Mouse (Mus musculus) heart, postnatal 36 days (tissue): Measurements from ENCODE around the gene Olfr1158. TPM values are rescaled to one million over a fixed set of nuclear protein-coding genes. Genes with fewer than 3 reads are reported as not detected.
"Not testable (repeated sequence)": the region's sequence is repeated elsewhere in the genome, so short reads cannot be mapped to it uniquely, and the experiment has no call there.

ENCODE experiments used
- DNase-seq, 2 experiments: peaks; one replicate each; pipeline ENCODE4 v3.0.0; 2021 to 2022
- intact Hi-C: fragments of 180-260 bp; cut with DNase I; formaldehyde crosslinking; loops from one replicate; pipeline ENCODE4 v1.15.1; 2025
- total RNA-seq, 2 experiments: library from RNA; stranded (reverse); gene quantifications; 2 replicates each; pipeline ENCODE4 v1.2.3; 2021

Olfr1158 gene
- total RNA-seq = not detected

DNA sequence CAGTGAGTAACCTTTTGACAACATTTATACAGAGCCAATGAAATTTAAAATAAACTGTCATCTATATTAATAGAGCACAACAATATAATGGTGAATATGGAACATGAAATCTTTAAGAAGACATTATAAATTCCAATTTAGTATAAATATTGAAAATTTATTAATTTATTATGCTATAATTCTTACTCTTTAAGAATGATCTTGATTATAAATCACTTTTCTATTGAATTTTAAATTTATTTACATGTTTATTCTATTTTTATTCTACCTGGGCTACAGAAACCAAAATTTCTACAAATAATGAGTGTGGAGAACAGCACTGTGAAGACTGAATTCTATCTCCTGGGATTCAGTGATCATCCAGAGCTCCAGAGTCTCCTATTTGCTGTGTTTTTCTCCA, at the start of gene Olfr1158:
Gene Olfr1158, plus strand, starts transcription at position 301 of the 400 bp plus-strand sequence.
- DNase-seq = no peak
- intact Hi-C loops = no loop called here

- no peak for DNase-seq
- intact Hi-C loops = no loop called here
These were observed 44.9 kb upstream of the Olfr1158 start, which contains the start of gene Olfr1155 for GRCm38 (mm10) chr2:87945037-87945436. Gene Olfr1155, minus strand, starts transcription at chr2:87945137.

DNA sequence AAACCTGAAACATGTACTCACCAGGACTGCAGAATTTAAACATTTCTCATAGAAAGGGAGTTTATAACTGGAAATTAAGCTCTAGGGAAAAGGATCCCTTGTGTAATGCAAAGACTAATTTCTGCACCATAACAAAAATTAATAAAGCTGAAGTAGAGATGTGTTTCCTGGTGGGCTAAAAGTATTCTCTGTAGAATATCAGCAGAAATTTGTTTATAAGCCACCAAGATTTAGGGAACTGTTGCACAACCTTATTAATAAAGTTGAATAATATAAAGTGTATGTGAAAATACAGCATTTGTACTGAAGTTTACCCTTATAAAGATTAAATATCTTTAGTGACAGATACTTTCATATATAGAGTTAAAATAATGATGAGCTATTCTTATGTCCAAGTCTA, 36.9 kb upstream of the Olfr1158 start, which contains the start of gene Olfr1156:
Gene Olfr1156, minus strand, starts transcription at position 101 of the 400 bp plus-strand sequence.
- intact Hi-C loops = no loop called here
- no peak for DNase-seq

GRCm38 (mm10) chr2:87968199-87968598, 21.7 kb upstream of the Olfr1158 start, which contains the start of gene Olfr1157:
Gene Olfr1157, minus strand, starts transcription at chr2:87968299.
- intact Hi-C loops = no loop called here
- DNase-seq = no peak

GRCm38 (mm10) chr2:87974563-87974962, 15.3 kb upstream of the Olfr1158 start, which contains the start of gene Olfr74:
Gene Olfr74, minus strand, starts transcription at chr2:87974663.
- intact Hi-C loops = no loop called here
- DNase-seq = no peak

DNA sequence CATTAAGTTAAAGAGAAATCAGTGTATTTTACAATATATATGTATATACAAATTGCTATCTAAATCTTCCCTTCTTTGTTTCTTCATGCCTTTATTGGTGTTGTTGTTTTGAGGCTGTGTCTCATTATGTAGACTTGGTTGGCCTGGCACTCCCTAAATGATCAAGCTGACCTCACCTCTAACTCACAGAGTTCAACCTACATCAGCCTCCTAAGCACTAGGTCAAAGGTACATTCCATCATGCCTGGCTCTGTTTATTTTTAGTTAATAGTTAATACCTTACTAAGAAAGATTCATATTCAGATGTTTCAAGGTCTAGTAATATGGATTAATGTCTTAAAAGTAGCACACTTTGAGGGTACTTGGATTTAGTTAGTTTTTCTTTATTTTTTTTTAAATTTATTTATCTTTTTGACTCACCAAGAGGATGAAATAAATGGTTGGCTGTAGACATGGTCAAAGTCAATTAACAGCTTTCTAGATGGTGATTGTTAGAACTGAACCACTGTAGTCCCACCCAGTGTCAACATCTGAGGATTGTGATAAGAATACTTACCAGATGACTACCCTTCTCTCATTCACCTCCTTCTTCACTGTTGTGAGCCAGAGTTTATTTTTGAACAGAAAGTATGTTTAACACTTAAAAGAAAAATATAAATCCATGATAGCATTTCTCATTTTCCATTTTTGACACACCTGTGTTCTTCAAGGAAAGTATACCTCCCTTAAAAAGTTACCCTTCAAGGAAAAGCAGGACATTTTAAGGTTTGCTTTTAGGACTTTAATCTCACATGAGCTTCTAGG, 17.8 kb downstream of the Olfr1158 start, which contains the start of gene Olfr1160:
Gene Olfr1160, minus strand, starts transcription at position 754 of the 804 bp plus-strand sequence.
- intact Hi-C loops = no loop called here
- no peak for DNase-seq

DNA sequence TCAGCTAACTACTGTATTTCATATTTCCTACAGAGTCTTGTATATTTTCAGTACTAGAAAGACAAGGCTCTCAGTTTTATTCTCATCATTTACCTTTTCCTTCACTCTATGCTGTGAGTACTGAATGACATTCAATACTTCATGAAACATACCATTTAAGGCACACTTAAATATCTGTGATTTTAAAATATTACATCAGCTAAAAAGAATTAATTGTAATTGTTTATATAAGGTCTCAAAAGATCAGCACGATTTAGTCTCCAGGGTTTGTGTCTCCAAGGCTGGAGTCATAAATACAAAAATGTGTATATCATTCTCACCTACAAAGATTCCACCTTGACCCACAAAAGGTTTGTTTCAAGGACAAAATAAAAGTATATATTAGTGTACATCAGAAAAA, 32.6 kb downstream of the Olfr1158 start, which contains the start of gene Olfr1161:
Gene Olfr1161, plus strand, starts transcription at position 301 of the 400 bp plus-strand sequence.
- DNase-seq, intact Hi-C loops: not testable (repeated sequence)

DNA sequence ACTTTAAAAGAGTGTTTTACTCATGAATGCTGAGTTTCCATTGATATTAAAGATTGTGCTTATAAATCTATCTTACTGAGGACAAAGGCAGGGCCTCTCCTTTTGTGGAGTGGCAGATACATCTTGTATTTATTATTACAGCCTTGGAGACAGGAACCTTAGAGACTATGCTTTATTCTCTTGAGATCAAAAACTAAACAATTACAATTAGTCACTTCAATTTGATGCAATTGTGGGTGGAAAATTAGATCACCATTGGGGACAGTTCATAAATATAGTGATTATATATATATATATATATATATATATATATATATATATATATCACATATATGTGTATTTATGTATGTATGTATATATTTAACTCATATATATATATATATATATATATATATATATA, 47.7 kb downstream of the Olfr1158 start, which contains the start of gene Olfr73:
Gene Olfr73, minus strand, starts transcription at position 101 of the 400 bp plus-strand sequence.
- intact Hi-C loops = no loop called here
- DNase-seq = no peak

Other genes starting within 250 kb of the Olfr1158 start
- gene Olfr1140, start 246.4 kb upstream of the Olfr1158 start, total RNA-seq = not detected
- not detected for gene Olfr1141, start 236.1 kb upstream of the Olfr1158 start, total RNA-seq
- not detected for gene Olfr152, start 210.6 kb upstream of the Olfr1158 start, total RNA-seq
- gene Olfr1143, start 189.5 kb upstream of the Olfr1158 start, total RNA-seq = not detected
- not detected for gene Olfr1145, start 180.3 kb upstream of the Olfr1158 start, total RNA-seq
- not detected for gene Olfr1148, start 159.6 kb upstream of the Olfr1158 start, total RNA-seq
- not detected for gene Olfr1150-ps1, start 146.1 kb upstream of the Olfr1158 start, total RNA-seq
- not detected for gene Olfr1151, start 134.3 kb upstream of the Olfr1158 start, total RNA-seq
- gene Olfr1152, start 123.6 kb upstream of the Olfr1158 start, total RNA-seq = not detected
- gene Olfr1153, start 95.2 kb upstream of the Olfr1158 start, total RNA-seq = not detected
- gene Olfr1154, start 84.9 kb upstream of the Olfr1158 start, total RNA-seq = not detected
- gene Olfr1155, start 45.0 kb upstream of the Olfr1158 start, total RNA-seq = not detected
- not detected for gene Olfr1156, start 37.0 kb upstream of the Olfr1158 start, total RNA-seq
- gene Olfr1157, start 21.8 kb upstream of the Olfr1158 start, total RNA-seq = not detected
- gene Olfr74, start 15.4 kb upstream of the Olfr1158 start, total RNA-seq = not detected
- not detected for gene Olfr1160, start 18.2 kb downstream of the Olfr1158 start, total RNA-seq
- not detected for gene Olfr1161, start 32.7 kb downstream of the Olfr1158 start, total RNA-seq
- gene Olfr73, start 47.6 kb downstream of the Olfr1158 start, total RNA-seq = not detected
- not detected for gene Olfr1162, start 61.0 kb downstream of the Olfr1158 start, total RNA-seq
- not detected for gene Olfr1163, start 81.7 kb downstream of the Olfr1158 start, total RNA-seq
- gene Olfr1164, start 103.9 kb downstream of the Olfr1158 start, total RNA-seq = not detected
- gene Olfr1166, start 138.2 kb downstream of the Olfr1158 start, total RNA-seq = not detected
- gene Olfr1167, start 165.1 kb downstream of the Olfr1158 start, total RNA-seq = not detected
- gene Olfr1168, start 191.8 kb downstream of the Olfr1158 start, total RNA-seq = not detected
- not detected for gene Olfr1170, start 238.2 kb downstream of the Olfr1158 start, total RNA-seq